Mouse (Mus musculus) limb, embryonic 15.5 days (tissue): ENCODE results near the gene Ell2. TPM values are rescaled to one million over a fixed set of nuclear protein-coding genes. Genes with fewer than 3 reads are reported as not detected.

Experiments
- ATAC-seq: fragments of 200-750 bp; cut with Nextera tagmentation; 2 replicates; pipeline ENCODE4 v1.8.0; 2017; ENCODE audit warnings: low read depth, moderate TSS enrichment; ENCODE audit not compliant: insufficient number of reproducible peaks, low FRiP score, low TSS enrichment
- H3K27ac ChIP-seq: fragments of 300-500 bp; sonication (generic); 2 replicates; pipeline ENCODE4 v1.5.1; 2015; ENCODE audit warnings: moderate library complexity, mild to moderate bottlenecking, inconsistent platforms
- H3K27me3 ChIP-seq: fragments of 300-500 bp; sonication (generic); 2 replicates; pipeline ENCODE4 v1.6.1; 2015; ENCODE audit warnings: inconsistent platforms
- H3K36me3 ChIP-seq: fragments of 300-500 bp; sonication (generic); 2 replicates; pipeline ENCODE4 v1.6.1; 2015; ENCODE audit warnings: inconsistent platforms
- H3K4me1 ChIP-seq: fragments of 300-500 bp; sonication (generic); 2 replicates; pipeline ENCODE4 v1.6.1; 2015; ENCODE audit warnings: inconsistent platforms
- H3K4me2 ChIP-seq: fragments of 300-500 bp; sonication (generic); 2 replicates; pipeline ENCODE4 v1.6.1; 2015; ENCODE audit warnings: mild to moderate bottlenecking, inconsistent platforms
- H3K4me3 ChIP-seq: fragments of 300-500 bp; sonication (generic); 2 replicates; pipeline ENCODE4 v1.5.1; 2015; ENCODE audit warnings: mild to moderate bottlenecking, inconsistent platforms
- H3K9ac ChIP-seq: fragments of 300-500 bp; sonication (generic); 2 replicates; pipeline ENCODE4 v1.6.1; 2015; ENCODE audit warnings: inconsistent platforms
- H3K9me3 ChIP-seq: fragments of 300-500 bp; sonication (generic); 2 replicates; pipeline ENCODE4 v1.6.1; 2016; ENCODE audit warnings: inconsistent platforms
- WGBS: fragments of 180-500 bp; shearing (Covaris S2); methylation state at CpG from one replicate; pipeline ENCODE4 v1.1.7; 2015; 5-methylcytosine and 5-hydroxymethylcytosine counted together
- polyA plus RNA-seq: library from polyadenylated mRNA; unstranded; fragments of >200 nt; fragmentation: Nextera tagmentation; extraction: Ambion mirVana; gene quantifications from 2 replicates; pipeline ENCODE4 v1.2.1, GENCODE M21; 2015

Gene Ell2
- 11.2 and 13.3 TPM in 2 replicates for polyA plus RNA-seq

DNA sequence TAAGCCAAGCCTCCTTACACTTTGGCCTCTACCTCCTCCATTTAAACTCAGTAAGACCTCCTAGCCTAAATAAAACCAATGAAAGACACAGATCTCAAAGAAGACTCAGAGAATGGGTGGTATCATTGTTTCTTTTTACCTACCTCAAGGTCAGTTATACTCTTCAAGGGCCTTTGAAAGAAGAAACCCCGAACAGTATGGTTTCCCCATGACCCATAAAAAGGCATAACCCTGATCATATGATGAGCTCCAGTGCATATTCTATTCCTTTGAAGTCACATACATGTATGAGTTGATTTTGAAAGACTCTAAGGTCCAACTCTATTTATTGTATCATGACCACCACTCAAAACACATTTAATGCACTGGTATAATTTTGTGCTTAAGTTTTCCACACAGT is at the start of gene Ell2:
Ell2 (plus strand) TSS at position 301 of the 400 bp plus-strand sequence.
- H3K27me3 ChIP-seq = no peaks in the 10 kb centered on the region
- no peaks in the 10 kb centered on the region for H3K9me3 ChIP-seq
- H3K36me3 ChIP-seq = no peaks in the 10 kb centered on the region
- ATAC-seq = no peak
- peak within 1 kb of the TSS; percentile 71 for H3K4me2 ChIP-seq
- H3K27ac ChIP-seq = peak within 1 kb of the TSS; percentile 81
- peak within 1 kb of the TSS; percentile 79 for H3K4me3 ChIP-seq
- H3K9ac ChIP-seq = peak within 1 kb of the TSS; percentile 64
- 95% methylated on average over 1 of the region's 1 CpGs for WGBS
- H3K4me1 ChIP-seq = peaks cover 11% of the 10 kb centered on the region

DNA sequence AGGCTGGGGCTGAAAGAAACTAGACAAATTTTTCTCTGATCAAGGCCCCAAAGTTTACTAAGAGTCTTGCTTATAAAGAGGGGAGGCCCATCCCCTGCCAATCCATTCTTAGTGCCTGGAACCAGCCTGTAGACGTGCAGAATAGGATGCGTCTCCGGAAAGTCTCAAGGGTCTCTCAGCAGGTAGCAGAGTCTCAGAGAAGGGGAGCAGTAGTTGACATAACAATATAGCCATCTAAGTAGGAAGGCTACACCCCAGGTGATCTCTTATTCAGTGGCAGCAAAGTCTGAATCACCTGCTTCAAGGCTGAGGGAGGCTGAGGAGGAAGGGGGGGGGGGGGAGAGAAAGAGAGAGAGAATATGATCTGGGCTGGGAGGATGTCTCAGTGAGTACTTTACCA is 21.1 kb upstream of the Ell2 start:
- 47% methylated on average over 3 of the region's 3 CpGs for WGBS
- no peak overlapping the region for H3K4me2 ChIP-seq
- ATAC-seq = no peak

GRCm38 (mm10) chr13:75686995-75687394 is 19.6 kb upstream of the Ell2 start:
- no peaks in the 10 kb centered on the region for H3K36me3 ChIP-seq
- H3K9me3 ChIP-seq = no peaks in the 10 kb centered on the region
- H3K27me3 ChIP-seq = no peaks in the 10 kb centered on the region
- ATAC-seq = no peak
- H3K27ac ChIP-seq = no peak overlapping the region
- no peak overlapping the region for H3K4me2 ChIP-seq
- H3K4me3 ChIP-seq = no peak overlapping the region
- WGBS = 72% methylated on average over 4 of the region's 4 CpGs
- no peaks in the 10 kb centered on the region for H3K4me1 ChIP-seq
- no peak overlapping the region for H3K9ac ChIP-seq

More for the DNA sequence above, 21.1 kb upstream of the Ell2 start:
- no peaks in the 10 kb centered on the region for H3K9me3 ChIP-seq
- H3K27ac ChIP-seq = no peak overlapping the region
- no peak overlapping the region for H3K4me3 ChIP-seq
- no peaks in the 10 kb centered on the region for H3K4me1 ChIP-seq
- no peak overlapping the region for H3K9ac ChIP-seq
- H3K36me3 ChIP-seq = no peaks in the 10 kb centered on the region
- no peaks in the 10 kb centered on the region for H3K27me3 ChIP-seq

DNA sequence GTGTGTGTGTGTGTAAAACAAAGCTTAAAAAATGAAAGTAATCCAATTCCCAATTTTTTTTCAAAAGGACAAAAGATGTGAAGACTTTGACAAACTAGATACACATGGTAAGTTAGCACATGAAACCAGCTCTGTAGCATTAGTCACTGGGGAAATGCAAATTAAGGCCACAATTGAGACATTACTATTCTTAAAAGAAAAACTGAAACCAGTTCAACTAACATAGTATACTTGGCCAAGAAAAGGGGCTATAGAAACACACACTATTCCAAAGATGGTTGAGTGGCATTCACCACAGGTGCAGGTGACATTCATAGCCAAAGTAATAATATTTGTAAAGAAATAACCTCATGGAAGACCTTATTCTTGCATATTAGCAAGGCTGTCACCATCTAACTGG is 14.9 kb upstream of the Ell2 start:
- Histone ChIP-seq H3K9me3 (no peaks in the 10 kb centered on the region), H3K27me3 (no peaks in the 10 kb centered on the region), H3K4me1 (no peaks in the 10 kb centered on the region), H3K9ac (no peak overlapping the region), H3K27ac (no peak overlapping the region), H3K4me3 (no peak overlapping the region), H3K36me3 (no peaks in the 10 kb centered on the region), H3K4me2 (no peak overlapping the region)
- ATAC-seq = no peak

DNA sequence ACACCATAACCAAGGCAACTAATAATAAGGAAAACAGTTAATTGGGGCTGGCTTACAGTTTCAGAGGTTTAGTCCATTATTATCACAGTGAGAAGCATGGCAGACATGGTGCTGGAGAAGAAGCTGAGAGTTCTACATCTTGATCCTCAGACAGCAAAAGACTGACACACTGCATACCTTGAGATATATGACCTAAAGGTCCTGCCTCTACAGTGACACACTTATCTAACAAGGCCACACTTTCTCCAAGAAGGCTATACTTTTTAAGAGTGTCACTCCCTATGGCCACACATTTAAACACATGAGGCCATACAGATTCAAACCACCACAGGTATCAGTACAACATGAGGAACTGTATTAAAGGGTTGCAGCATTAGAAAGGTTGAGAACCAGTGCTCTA is 13.5 kb upstream of the Ell2 start:
- H3K9ac ChIP-seq = no peak overlapping the region
- no peak overlapping the region for H3K4me3 ChIP-seq
- H3K27me3 ChIP-seq = no peaks in the 10 kb centered on the region
- H3K4me2 ChIP-seq = no peak overlapping the region
- no peaks in the 10 kb centered on the region for H3K36me3 ChIP-seq
- no peak for ATAC-seq
- no peaks in the 10 kb centered on the region for H3K4me1 ChIP-seq
- no peaks in the 10 kb centered on the region for H3K9me3 ChIP-seq
- H3K27ac ChIP-seq = no peak overlapping the region

DNA sequence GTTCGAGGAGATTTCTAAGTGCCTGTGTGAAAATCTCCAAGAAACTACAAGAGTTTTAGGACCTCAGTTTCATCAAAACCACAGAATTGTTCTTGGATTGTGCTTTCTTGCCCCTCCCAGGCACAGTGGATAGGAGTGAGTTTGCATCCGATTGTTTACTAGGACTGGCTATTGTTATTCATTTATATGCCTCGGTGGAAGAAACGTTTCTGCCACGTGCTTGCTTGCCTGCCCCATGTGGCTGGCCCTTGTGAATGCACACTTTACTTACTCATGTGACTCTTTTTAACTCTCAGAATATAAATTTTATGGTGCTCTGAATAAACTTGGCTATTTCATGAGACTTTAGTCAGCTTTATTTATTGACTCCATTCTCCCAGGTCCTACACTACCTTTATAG is 3.7 kb upstream of the Ell2 start:
- H3K4me2 ChIP-seq = no peak overlapping the region
- no peak overlapping the region for H3K27ac ChIP-seq
- no peak overlapping the region for H3K4me3 ChIP-seq
- no peaks in the 10 kb centered on the region for H3K4me1 ChIP-seq
- no peaks in the 10 kb centered on the region for H3K36me3 ChIP-seq
- H3K27me3 ChIP-seq = no peaks in the 10 kb centered on the region
- no peak for ATAC-seq
- no peaks in the 10 kb centered on the region for H3K9me3 ChIP-seq
- WGBS = 41% methylated on average over 5 of the region's 5 CpGs
- no peak overlapping the region for H3K9ac ChIP-seq

- Histone ChIP-seq H3K36me3 (no peaks in the 10 kb centered on the region), H3K4me2 (peak overlapping the region; percentile 71), H3K27ac (peak overlapping the region; percentile 81), H3K9me3 (no peaks in the 10 kb centered on the region), H3K27me3 (no peaks in the 10 kb centered on the region), H3K4me1 (peaks cover 11% of the 10 kb centered on the region), H3K9ac (peak overlapping the region; percentile 64), H3K4me3 (peak overlapping the region; percentile 79)
- ATAC-seq = peak; percentile 99
- 6% methylated on average over 56 of the region's 64 CpGs for WGBS
These were observed 592 bp downstream of the Ell2 start for GRCm38 (mm10) chr13:75706882-75707816.

DNA sequence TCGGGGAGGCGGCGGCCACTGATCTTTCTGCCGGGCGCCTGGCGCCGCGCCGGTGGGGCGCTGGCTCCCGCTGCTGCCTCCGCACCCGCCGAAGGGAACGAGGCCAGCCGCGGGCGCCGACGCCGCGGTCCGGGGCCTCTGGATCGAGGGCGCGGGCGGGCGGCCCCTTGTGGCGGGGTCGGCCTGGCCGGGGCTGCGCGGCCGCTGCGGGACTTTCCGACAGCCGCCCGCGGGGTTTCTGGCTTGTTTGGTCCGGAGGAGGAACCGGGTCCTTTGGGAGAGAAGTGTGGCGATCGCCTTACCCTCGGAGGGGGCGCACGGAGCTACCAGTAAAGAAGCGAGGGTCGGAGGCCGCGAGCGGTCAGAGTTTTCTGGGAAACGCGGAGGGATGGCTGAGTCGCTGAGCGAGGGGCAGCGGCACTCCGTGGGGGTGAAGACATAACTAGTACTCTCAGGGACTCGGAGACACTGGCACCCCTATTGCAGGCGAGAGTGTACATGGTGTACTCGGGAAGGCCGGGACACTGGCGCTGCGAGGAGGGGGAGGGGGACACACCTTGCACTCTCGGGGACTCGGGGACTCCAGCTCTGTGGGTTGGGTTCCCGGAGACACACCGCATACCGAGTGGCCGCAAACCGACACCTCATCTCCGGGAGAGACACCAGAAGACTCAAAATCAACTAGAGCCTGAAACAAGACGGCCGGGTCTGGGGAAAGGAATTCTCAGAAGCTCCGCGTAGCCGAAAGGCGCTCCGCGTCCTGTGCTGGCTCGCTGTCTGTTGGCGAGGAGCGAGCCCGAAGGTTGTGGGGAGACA is 1.5 kb downstream of the Ell2 start:
- Histone ChIP-seq H3K4me1 (peaks cover 11% of the 10 kb centered on the region), H3K4me2 (peak overlapping the region; percentile 71), H3K9me3 (no peaks in the 10 kb centered on the region), H3K27ac (peak overlapping the region; percentile 81), H3K4me3 (peak overlapping the region; percentile 79), H3K9ac (peak overlapping the region; percentile 64), H3K27me3 (no peaks in the 10 kb centered on the region), H3K36me3 (no peaks in the 10 kb centered on the region)
- under 1% methylated on average over 79 of the region's 83 CpGs for WGBS
- ATAC-seq = peak; percentile 30; the same call in 1 of the 2 replicates

GRCm38 (mm10) chr13:75708637-75709002 is 2.1 kb downstream of the Ell2 start:
- 2% methylated on average over 8 of the region's 8 CpGs for WGBS
- no peak for ATAC-seq
- Histone ChIP-seq H3K36me3 (no peaks in the 10 kb centered on the region), H3K27ac (peak overlapping the region; percentile 81), H3K27me3 (no peaks in the 10 kb centered on the region), H3K9me3 (no peaks in the 10 kb centered on the region), H3K4me3 (peak overlapping the region; percentile 79), H3K9ac (peak overlapping the region; percentile 64), H3K4me1 (peaks cover 11% of the 10 kb centered on the region), H3K4me2 (peak overlapping the region; percentile 71)

- WGBS = 28% methylated on average over 4 of the region's 4 CpGs
These were observed 2.6 kb downstream of the Ell2 start for GRCm38 (mm10) chr13:75709026-75709778.

DNA sequence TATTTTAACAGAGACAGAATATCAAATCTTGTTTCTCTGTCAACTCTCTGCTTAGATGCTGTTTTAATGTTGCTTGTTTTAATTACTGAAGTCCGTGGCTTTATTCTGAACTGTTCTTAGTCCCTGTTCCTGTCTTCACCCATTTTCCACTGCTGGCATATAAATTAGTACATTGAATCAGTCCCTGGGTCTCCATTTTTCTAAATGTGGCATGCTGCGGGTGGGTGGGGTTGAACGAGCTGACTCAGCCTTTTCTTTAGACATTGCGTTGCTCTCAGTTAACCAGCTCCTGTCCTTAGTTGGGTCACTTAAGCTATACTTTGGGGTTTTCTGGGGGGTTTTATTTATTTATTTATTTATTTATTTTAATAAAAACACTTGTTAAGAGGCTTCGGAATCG is 3.6 kb downstream of the Ell2 start:
- Histone ChIP-seq H3K27me3 (no peaks in the 10 kb centered on the region), H3K4me2 (0 out of 2 replicates have a peak overlapping the region, but pooled peaks have one; percentile 1), H3K36me3 (no peaks in the 10 kb centered on the region), H3K9ac (no peak overlapping the region), H3K9me3 (no peaks in the 10 kb centered on the region), H3K27ac (no peak overlapping the region), H3K4me3 (no peak overlapping the region), H3K4me1 (peaks cover 14% of the 10 kb centered on the region)
- WGBS = 51% methylated on average over 6 of the region's 6 CpGs
- ATAC-seq = no peak

More at GRCm38 (mm10) chr13:75709026-75709778, 2.6 kb downstream of the Ell2 start:
- ATAC-seq = no peak
- 0 out of 2 replicates have a peak overlapping the region, but pooled peaks have one; percentile 64 for H3K9ac ChIP-seq
- peaks cover 14% of the 10 kb centered on the region for H3K4me1 ChIP-seq
- no peaks in the 10 kb centered on the region for H3K27me3 ChIP-seq
- H3K9me3 ChIP-seq = no peaks in the 10 kb centered on the region
- peak overlapping the region; percentile 79 for H3K4me3 ChIP-seq
- no peaks in the 10 kb centered on the region for H3K36me3 ChIP-seq
- peak overlapping the region; percentile 71 for H3K4me2 ChIP-seq
- H3K27ac ChIP-seq = peak overlapping the region; percentile 81
